Mouse (Mus musculus) lung, postnatal 0 days (tissue): ENCODE data around the gene Krt34. TPM values are rescaled to one million over a fixed set of nuclear protein-coding genes. Genes with fewer than 3 reads are reported as not detected.

Experiments
- ATAC-seq: fragments of 200-750 bp; cut with Nextera tagmentation; 2 replicates; pipeline ENCODE4 v1.8.0; 2017; ENCODE audit warnings: moderate library complexity
- DNase-seq: peaks from one replicate; pipeline ENCODE4 v3.0.0-alpha.2; 2016; ENCODE audit warnings: low spot score
- H3K27ac ChIP-seq: fragments of 300-500 bp; sonication (generic); 2 replicates; pipeline ENCODE4 v1.5.1; 2014; ENCODE audit warnings: antibody characterized with exemption, mild to moderate bottlenecking, low read length, mixed read lengths
- H3K27me3 ChIP-seq: fragments of 300-500 bp; sonication (generic); replicated peaks from 2 replicates; pipeline ENCODE4 v1.6.1; 2014; ENCODE audit warnings: low read length, mixed read lengths; ENCODE audit not compliant: insufficient read depth
- H3K36me3 ChIP-seq: fragments of 300-500 bp; sonication (generic); 2 replicates; pipeline ENCODE4 v1.6.1; 2014; ENCODE audit warnings: low read length, mixed read lengths; ENCODE audit not compliant: insufficient read depth
- H3K4me1 ChIP-seq: fragments of 300-500 bp; sonication (generic); 2 replicates; pipeline ENCODE4 v1.6.1; 2014; ENCODE audit warnings: antibody characterized with exemption, low read depth, low read length, mixed read lengths; ENCODE audit not compliant: insufficient read depth
- H3K4me2 ChIP-seq: fragments of 300-500 bp; sonication (generic); replicated peaks from 2 replicates; pipeline ENCODE4 v1.6.1; 2014; ENCODE audit warnings: low read depth, mild to moderate bottlenecking, low read length, moderate library complexity, mixed read lengths
- H3K4me3 ChIP-seq: fragments of 300-500 bp; sonication (generic); 2 replicates; pipeline ENCODE4 v1.5.1; 2014; ENCODE audit warnings: low read depth, low read length
- H3K9ac ChIP-seq: fragments of 300-500 bp; sonication (generic); replicated peaks from 2 replicates; pipeline ENCODE4 v1.6.1; 2014; ENCODE audit warnings: low read depth, mild to moderate bottlenecking
- H3K9me3 ChIP-seq: fragments of 300-500 bp; sonication (generic); 2 replicates; pipeline ENCODE4 v1.6.1; 2016; ENCODE audit warnings: low read length, mixed read lengths
- CTCF ChIP-seq: IDR thresholded peaks from 2 replicates; pipeline ENCODE4 v1.5.1; 2016; ENCODE audit warnings: antibody characterized with exemption, mild to moderate bottlenecking
- EP300 ChIP-seq: IDR thresholded peaks from 2 replicates; pipeline ENCODE4 v1.6.1; 2016; ENCODE audit warnings: antibody characterized with exemption, mild to moderate bottlenecking, control low read depth
- WGBS: fragments of 180-500 bp; shearing (Covaris S2); extraction: QIAGEN DNeasy Blood & Tissue Kit; methylation state at CpG from one replicate; pipeline ENCODE4 v1.1.7; 2014; 5-methylcytosine and 5-hydroxymethylcytosine counted together
- polyA plus RNA-seq: library from polyadenylated mRNA; unstranded; fragments of >200 nt; fragmentation: Nextera tagmentation; extraction: Ambion mirVana; gene quantifications from 2 replicates; pipeline ENCODE4 v1.2.1, GENCODE M21; 2015

Gene Krt34
- polyA plus RNA-seq, 1 experiment from 2014 or later: 0.11 TPM

DNA sequence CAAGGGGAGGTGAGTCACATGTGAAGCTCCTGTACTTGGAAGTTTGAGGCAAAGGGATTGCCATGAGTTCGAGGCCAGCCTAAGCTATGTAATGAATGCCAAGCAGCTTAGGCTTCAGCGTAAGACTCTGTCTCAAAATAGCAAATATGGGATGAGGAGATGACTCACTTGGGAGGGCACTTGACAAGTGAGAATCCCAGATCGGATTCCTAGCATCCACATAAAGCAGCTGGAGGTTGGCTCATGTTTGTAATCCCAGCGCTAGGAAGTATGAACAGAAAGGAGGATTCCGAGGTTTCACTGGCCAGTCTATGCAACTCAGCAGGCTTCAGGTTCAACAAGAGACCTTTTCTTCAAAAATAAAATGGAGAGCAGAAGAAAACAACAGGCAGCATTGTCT is 19.9 kb downstream of the Krt34 start:
- no peaks in the 10 kb centered on the region for H3K36me3 ChIP-seq
- ATAC-seq (no peak), DNase-seq (no peak)
- no peaks in the 10 kb centered on the region for H3K9me3 ChIP-seq
- H3K27me3 ChIP-seq: no peaks in the 10 kb centered on the region
- TF ChIP-seq EP300 (no peak), CTCF (no peak)
- H3K4me3 ChIP-seq: no peak overlapping the region
- no peak overlapping the region for H3K4me2 ChIP-seq
- no peak overlapping the region for H3K27ac ChIP-seq
- 0 out of 2 replicates have a peak, but pooled peaks cover 3% of the 10 kb centered on the region for H3K4me1 ChIP-seq
- 56% methylated on average over 5 of the region's 5 CpGs for WGBS
- no peak overlapping the region for H3K9ac ChIP-seq

- Histone ChIP-seq H3K4me3 (no peak overlapping the region), H3K27me3 (no peaks in the 10 kb centered on the region), H3K9ac (no peak overlapping the region), H3K36me3 (no peaks in the 10 kb centered on the region), H3K9me3 (no peaks in the 10 kb centered on the region), H3K4me2 (no peak overlapping the region), H3K27ac (no peak overlapping the region), H3K4me1 (0 out of 2 replicates have a peak, but pooled peaks cover 3% of the 10 kb centered on the region)
- TF ChIP-seq CTCF: no peak
- TF ChIP-seq EP300: 0 out of 2 replicates have a peak, but pooled peaks have one; percentile 14
- ATAC-seq: peak; percentile 44; the same call in 1 of the 2 replicates
- 64% methylated on average over 1 of the region's 1 CpGs for WGBS
- peak; percentile 79 for DNase-seq
These were observed 21.9 kb downstream of the Krt34 start for GRCm38 (mm10) chr11:100019466-100019865.

- Histone ChIP-seq H3K9me3 (no peaks in the 10 kb centered on the region), H3K36me3 (no peaks in the 10 kb centered on the region), H3K4me1 (no peaks in the 10 kb centered on the region), H3K9ac (no peak within 1 kb of the TSS), H3K4me3 (no peak within 1 kb of the TSS), H3K4me2 (no peak within 1 kb of the TSS), H3K27ac (no peak within 1 kb of the TSS), H3K27me3 (no peaks in the 10 kb centered on the region)
- TF ChIP-seq EP300: no peak
- no peak for TF ChIP-seq CTCF
- ATAC-seq: no peak
- DNase-seq: no peak
- 75% methylated on average over 4 of the region's 4 CpGs for WGBS
These were observed 25.2 kb downstream of the Krt34 start, which contains the start of gene Krt33a for GRCm38 (mm10) chr11:100016112-100016511. Gene Krt33a (minus strand): TSS chr11:100016212.

GRCm38 (mm10) chr11:100013691-100014171 is 27.6 kb downstream of the Krt34 start:
- no peak overlapping the region for H3K4me2 ChIP-seq
- ATAC-seq (peak; percentile 83), DNase-seq (peak; percentile 89)
- H3K4me1 ChIP-seq: no peaks in the 10 kb centered on the region
- no peak overlapping the region for H3K4me3 ChIP-seq
- no peak overlapping the region; the same call in 1 of the 2 replicates for H3K27ac ChIP-seq
- no peaks in the 10 kb centered on the region for H3K9me3 ChIP-seq
- WGBS: 36% methylated on average over 4 of the region's 4 CpGs
- H3K36me3 ChIP-seq: no peaks in the 10 kb centered on the region
- TF ChIP-seq EP300 (no peak; the same call in 1 of the 2 replicates), CTCF (no peak)
- no peak overlapping the region for H3K9ac ChIP-seq
- no peaks in the 10 kb centered on the region for H3K27me3 ChIP-seq

- Histone ChIP-seq H3K4me1 (no peaks in the 10 kb centered on the region), H3K4me3 (no peak overlapping the region), H3K27ac (no peak overlapping the region), H3K9ac (no peak overlapping the region), H3K27me3 (no peaks in the 10 kb centered on the region), H3K4me2 (no peak overlapping the region), H3K36me3 (no peaks in the 10 kb centered on the region), H3K9me3 (no peaks in the 10 kb centered on the region)
- DNase-seq: no peak
- TF ChIP-seq EP300 (no peak), CTCF (no peak)
- WGBS: 81% methylated on average over 5 of the region's 5 CpGs
- no peak for ATAC-seq
These were observed 30.7 kb downstream of the Krt34 start for GRCm38 (mm10) chr11:100010682-100011081.

DNA sequence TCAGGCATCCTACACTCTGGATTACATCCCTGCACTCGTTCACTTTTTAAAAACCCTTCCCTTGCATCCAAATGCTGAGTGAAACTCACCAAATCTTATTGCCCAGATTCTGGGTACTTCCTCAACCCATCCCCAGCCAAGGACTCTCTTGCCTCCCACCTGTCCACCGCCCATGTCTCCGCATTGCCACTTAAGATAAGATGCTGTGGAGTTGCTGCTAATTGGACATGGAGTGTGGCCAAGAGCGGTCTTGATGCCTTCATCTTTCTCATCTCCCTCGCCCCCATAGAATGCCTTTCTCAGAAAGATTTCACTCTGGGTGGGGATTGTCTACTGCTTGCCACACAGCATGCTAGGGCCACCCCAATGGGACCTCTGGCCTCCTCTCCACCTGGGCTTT is 33.0 kb downstream of the Krt34 start:
- Histone ChIP-seq H3K4me2 (no peak overlapping the region), H3K4me1 (no peaks in the 10 kb centered on the region), H3K27me3 (no peaks in the 10 kb centered on the region), H3K27ac (no peak overlapping the region), H3K4me3 (no peak overlapping the region), H3K9ac (no peak overlapping the region), H3K9me3 (no peaks in the 10 kb centered on the region), H3K36me3 (no peaks in the 10 kb centered on the region)
- DNase-seq (no peak), ATAC-seq (no peak)
- TF ChIP-seq CTCF (no peak), EP300 (no peak)
- 86% methylated on average over 5 of the region's 5 CpGs for WGBS

DNA sequence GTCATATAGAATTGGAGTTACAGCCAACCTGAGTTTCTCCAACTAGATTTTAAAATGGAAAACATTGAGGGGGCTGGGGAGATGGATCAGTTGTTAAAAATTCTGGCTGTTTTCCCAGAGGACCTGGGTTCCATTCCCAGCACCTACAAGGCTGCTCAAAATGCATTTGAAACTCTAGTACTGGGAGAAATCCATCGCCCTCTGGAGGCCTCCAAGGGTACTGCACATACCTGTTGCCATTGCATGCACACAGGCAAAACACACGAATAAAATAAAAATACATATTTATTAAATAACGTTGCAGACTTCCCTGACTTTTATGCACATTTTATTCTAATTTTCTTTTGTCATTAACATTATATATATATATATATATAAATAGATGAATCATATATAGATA is 34.7 kb downstream of the Krt34 start:
- Histone ChIP-seq H3K9me3 (no peaks in the 10 kb centered on the region), H3K9ac (no peak overlapping the region), H3K4me1 (no peaks in the 10 kb centered on the region), H3K27ac (no peak overlapping the region), H3K27me3 (no peaks in the 10 kb centered on the region), H3K36me3 (no peaks in the 10 kb centered on the region), H3K4me3 (no peak overlapping the region), H3K4me2 (no peak overlapping the region)
- DNase-seq: no peak
- 56% methylated on average over 3 of the region's 3 CpGs for WGBS
- ATAC-seq: no peak
- no peak for TF ChIP-seq EP300
- TF ChIP-seq CTCF: peak; percentile 54
